Mouse (Mus musculus): Measurements from ENCODE around the gene Ube2dnl1.

Gene Ube2dnl1

DNA sequence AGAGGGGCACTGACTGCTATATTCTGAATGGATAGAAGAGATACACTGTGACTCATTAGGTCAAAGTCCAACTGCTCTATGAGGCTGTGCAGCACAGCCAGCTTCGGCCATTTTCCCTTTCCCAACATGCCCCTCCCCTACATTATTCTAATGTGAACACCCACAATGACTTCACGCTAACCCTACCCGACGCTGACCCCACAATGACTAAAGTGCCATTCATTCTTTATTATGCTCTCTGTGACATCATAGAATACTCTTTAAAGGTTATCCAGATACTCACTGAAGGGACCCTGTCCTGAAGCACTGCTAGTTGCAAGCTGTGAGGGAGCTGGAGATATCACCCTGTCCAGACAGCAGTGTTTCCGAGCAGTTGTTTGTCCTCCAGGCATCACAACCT, at the start of gene Ube2dnl1:
Ube2dnl1 (plus strand) TSS at position 301 of the 400 bp plus-strand sequence.
- DNase-seq (ENCODE audit: low read depth, low spot score): no peak

DNA sequence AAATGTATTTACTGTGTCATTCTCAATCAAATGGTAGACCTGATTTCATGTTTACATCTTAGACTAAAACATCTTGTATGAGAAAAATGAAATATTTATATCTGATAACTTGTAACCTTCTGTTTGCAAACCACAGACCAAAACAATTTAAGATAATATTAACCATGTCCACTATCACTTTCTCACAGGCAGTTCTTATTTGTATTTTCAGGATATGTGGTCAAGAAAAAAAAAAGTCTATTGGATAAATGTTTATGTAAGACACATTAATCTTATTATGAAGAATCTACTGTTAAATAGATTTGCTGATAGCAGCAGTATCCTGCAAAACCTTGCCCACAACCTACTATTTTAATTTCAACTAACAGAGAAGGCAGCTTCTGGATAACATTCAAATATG, 9.3 kb upstream of the Ube2dnl1 start:
- no peak for DNase-seq (ENCODE audit: low read depth, low spot score)

DNA sequence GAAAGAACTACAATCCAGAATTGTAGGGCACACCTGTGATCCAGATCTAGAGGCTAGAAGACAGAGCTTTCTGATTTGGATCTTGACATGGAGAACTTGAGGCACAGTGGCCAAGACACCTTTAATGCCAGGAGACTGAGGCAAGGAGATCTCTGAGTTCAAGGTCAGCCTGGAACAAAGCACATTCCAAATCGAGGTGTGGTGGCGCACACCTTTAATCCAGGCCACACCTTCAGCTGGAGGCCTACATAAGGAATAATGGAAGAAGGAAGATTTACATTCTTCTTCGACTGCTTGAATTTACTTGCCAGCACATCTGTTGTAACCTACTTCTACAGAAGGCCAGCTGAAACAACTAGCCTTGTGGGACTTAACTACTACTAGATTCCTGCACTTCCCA, 7.3 kb upstream of the Ube2dnl1 start:
- no peak for DNase-seq (ENCODE audit: low read depth, low spot score)

DNA sequence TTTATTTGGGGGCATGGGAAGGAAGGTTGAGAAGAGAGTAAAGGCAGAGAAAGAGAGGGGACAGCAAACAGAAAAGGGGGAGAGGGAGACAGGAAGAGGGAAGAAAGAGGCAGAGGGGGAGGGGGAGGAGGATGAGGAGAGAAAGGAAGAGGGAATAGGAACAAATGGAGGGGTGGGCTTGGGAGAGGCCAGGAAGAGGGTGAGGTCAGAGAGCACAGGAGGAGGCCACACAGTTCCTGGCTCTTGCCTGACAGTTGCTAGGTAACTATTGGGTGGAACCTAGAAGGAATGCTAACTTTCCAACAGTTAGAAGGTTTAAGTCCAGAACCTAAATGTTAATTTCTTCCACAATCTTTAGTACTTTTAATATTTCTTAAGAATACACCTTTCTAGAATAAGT, 1.4 kb upstream of the Ube2dnl1 start:
- DNase-seq (ENCODE audit: low read depth, low spot score): no peak

DNA sequence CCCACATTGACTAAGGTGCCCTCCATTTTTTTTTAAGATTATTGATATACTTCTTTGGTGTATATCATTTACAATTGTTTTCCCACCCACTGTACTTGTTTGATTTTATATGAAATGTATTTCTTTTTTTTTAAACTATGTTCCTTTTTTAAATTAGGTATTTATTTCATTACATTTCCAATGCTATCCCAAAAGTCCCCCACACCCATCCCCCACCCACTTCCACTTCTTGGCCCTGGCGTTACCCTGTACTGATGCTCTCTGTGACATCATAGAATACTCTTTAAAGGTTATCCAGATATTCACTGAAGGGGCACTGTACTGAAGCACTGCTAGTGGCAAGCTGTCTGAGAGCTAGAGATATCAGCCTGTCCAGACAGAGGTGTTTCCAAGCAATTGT, 2.5 kb downstream of the Ube2dnl1 start, which contains the start of gene Ube2dnl2:
Ube2dnl2 (plus strand) TSS at position 301 of the 400 bp plus-strand sequence.
- DNase-seq (ENCODE audit: low read depth, low spot score): no peak

DNA sequence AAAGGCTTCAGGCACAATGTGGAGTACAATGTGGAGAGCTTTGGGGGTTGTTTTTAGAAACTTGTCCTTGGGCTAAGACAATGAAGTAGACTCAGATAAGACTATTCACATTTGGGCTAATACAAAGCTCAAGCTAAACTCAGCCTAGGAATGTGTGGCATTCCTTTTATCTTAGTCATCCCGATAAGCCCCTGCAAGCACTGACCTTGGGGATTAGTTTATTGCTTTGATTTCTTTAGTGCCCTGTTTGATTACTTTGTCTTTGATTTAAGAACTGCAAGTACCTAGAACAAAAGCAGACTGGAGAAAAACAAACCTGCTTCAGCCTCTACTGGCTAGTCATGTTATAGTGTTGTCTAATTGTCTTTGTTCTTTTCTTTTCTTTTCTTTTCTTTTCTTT, 50.3 kb downstream of the Ube2dnl1 start:
- no peak for DNase-seq (ENCODE audit: low read depth, low spot score)
